Mouse (Mus musculus) forebrain, embryonic 13.5 days (tissue): ENCODE results near the gene Mfap4. TPM values are rescaled to one million over a fixed set of nuclear protein-coding genes. Genes with fewer than 3 reads are reported as not detected.

Experiments used
- ATAC-seq: fragments of 200-750 bp; cut with Nextera tagmentation; 2 replicates; pipeline ENCODE4 v1.8.0; 2017
- H3K27ac ChIP-seq: fragments of 300-500 bp; sonication (generic); 2 replicates; pipeline ENCODE4 v1.5.1; 2015; ENCODE audit warnings: inconsistent platforms, mild to moderate bottlenecking, moderate library complexity
- H3K27me3 ChIP-seq: fragments of 300-500 bp; sonication (generic); 2 replicates; pipeline ENCODE4 v1.6.1; 2015; ENCODE audit warnings: mild to moderate bottlenecking, inconsistent platforms
- H3K36me3 ChIP-seq: fragments of 300-500 bp; sonication (generic); 2 replicates; pipeline ENCODE4 v1.6.1; 2015; ENCODE audit warnings: mild to moderate bottlenecking, inconsistent platforms; ENCODE audit not compliant: poor library complexity, severe bottlenecking
- H3K4me1 ChIP-seq: fragments of 300-500 bp; sonication (generic); 2 replicates; pipeline ENCODE4 v1.6.1; 2015; ENCODE audit warnings: inconsistent platforms
- H3K4me2 ChIP-seq: fragments of 300-500 bp; sonication (generic); 2 replicates; pipeline ENCODE4 v1.6.1; 2015; ENCODE audit warnings: inconsistent platforms, mild to moderate bottlenecking, moderate library complexity
- H3K4me3 ChIP-seq: fragments of 300-500 bp; sonication (generic); 2 replicates; pipeline ENCODE4 v1.5.1; 2015; ENCODE audit warnings: mild to moderate bottlenecking, inconsistent platforms
- H3K9ac ChIP-seq: fragments of 300-500 bp; sonication (generic); 2 replicates; pipeline ENCODE4 v1.6.1; 2015; ENCODE audit warnings: mild to moderate bottlenecking, inconsistent platforms
- H3K9me3 ChIP-seq: fragments of 300-500 bp; sonication (generic); replicated peaks from 2 replicates; pipeline ENCODE4 v1.6.1; 2016; ENCODE audit warnings: inconsistent platforms
- WGBS: fragments of 180-500 bp; shearing (Covaris S2); methylation state at CpG from one replicate; pipeline ENCODE4 v1.1.7; 2015; 5-methylcytosine and 5-hydroxymethylcytosine counted together
- polyA plus RNA-seq: library from polyadenylated mRNA; unstranded; fragments of >200 nt; fragmentation: Nextera tagmentation; extraction: Ambion mirVana; gene quantifications from 2 replicates; pipeline ENCODE4 v1.2.1, GENCODE M21; 2015

Gene Mfap4
- polyA plus RNA-seq, 1 experiment from 2014 or later = 56.9 TPM

DNA sequence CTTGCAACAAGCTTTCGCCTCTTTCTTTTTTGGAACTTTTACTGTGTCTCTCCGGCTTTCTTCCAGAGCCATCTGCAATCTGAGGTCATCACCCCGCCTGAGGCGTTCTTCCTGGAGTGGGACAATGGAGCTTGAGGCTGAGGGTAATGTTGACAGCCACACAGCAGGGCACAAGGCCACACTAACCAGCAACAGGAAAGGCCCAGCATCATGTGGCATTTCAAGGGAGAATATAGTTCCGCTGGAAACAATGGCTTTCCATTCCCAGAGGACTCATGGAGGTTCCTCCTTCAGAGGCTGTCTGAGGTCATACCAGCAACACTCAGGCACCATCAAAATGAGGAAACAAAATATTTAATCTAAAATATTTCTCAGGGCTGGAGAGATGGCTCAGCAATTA lies 48.3 kb downstream of the Mfap4 start:
- H3K27me3 ChIP-seq = no peaks in the 10 kb centered on the region
- no peak for ATAC-seq
- no peak overlapping the region for H3K4me2 ChIP-seq
- H3K9me3 ChIP-seq = no peaks in the 10 kb centered on the region
- no peak overlapping the region for H3K9ac ChIP-seq
- H3K4me1 ChIP-seq = peaks cover 11% of the 10 kb centered on the region
- H3K27ac ChIP-seq = no peak overlapping the region
- 79% methylated on average over 5 of the region's 5 CpGs for WGBS
- H3K36me3 ChIP-seq = peaks cover 26% of the 10 kb centered on the region; the same call in 1 of the 2 replicates
- no peak overlapping the region for H3K4me3 ChIP-seq

DNA sequence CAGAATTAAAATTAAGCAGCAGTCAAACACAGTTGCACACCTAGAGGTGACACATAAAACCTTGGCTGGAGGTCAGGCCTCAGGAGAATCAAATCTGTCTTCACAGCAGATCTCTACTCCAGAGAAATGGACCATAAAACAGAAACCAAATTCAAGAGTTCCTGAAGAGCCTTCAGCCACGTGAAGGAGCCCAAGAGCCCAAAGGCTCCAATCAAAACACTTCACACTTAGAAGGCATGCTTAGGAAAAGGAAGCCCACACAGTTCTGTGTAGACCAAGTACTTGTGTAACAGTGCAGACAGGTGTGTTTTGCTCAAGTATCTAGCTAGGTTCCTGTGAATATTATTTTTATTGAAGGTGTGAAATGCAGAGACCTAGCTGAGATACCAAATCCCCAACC lies 50.3 kb downstream of the Mfap4 start:
- Histone ChIP-seq H3K4me2 (no peak overlapping the region), H3K27me3 (no peaks in the 10 kb centered on the region), H3K4me3 (no peak overlapping the region), H3K9me3 (no peaks in the 10 kb centered on the region), H3K27ac (no peak overlapping the region), H3K9ac (no peak overlapping the region), H3K4me1 (no peaks in the 10 kb centered on the region), H3K36me3 (peaks cover 24% of the 10 kb centered on the region; the same call in 1 of the 2 replicates)
- WGBS = 83% methylated on average over 1 of the region's 1 CpGs
- no peak for ATAC-seq

DNA sequence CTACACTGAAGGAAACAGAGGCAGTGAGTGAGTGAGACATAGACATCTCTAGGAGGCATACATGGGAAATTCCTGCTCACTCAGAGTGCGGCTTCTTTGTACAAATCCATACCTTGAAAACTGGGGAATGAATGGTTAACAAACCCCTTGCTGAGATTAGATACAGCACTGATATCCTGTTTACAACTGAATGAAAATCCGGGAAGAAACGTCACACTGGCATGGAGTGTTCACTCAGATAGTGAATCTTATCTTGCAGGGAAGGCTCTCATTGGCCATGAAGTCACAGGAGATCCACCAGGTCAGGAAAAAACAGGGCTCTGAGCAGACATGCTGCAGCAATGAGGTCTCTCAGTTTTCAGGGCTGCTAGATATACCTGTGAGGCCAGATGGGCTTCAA lies 51.7 kb downstream of the Mfap4 start:
- no peak for ATAC-seq
- H3K9me3 ChIP-seq = no peaks in the 10 kb centered on the region
- no peak overlapping the region for H3K4me3 ChIP-seq
- no peaks in the 10 kb centered on the region for H3K27me3 ChIP-seq
- WGBS = 76% methylated on average over 3 of the region's 3 CpGs
- H3K4me1 ChIP-seq = no peaks in the 10 kb centered on the region
- H3K4me2 ChIP-seq = no peak overlapping the region
- no peak overlapping the region for H3K9ac ChIP-seq
- H3K36me3 ChIP-seq = peaks cover 24% of the 10 kb centered on the region; the same call in 1 of the 2 replicates
- H3K27ac ChIP-seq = no peak overlapping the region

DNA sequence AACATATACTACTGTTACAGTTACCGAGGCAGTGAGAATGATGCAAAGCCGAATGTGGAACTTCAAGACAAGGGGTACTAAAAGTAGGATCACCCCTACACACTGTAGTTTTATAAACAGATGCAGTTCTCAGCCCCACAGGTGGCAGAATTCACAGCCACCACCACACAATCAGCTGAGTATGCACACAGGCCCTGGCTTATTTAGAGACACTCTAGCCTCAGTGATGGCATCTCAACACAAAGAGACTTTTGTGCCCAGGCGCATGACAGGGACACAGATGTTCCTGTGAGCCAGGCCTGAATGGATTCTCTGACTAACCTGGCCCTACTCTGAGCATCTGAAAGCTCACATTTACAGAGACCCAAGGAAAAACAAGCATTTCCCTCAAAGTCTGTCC lies 52.1 kb downstream of the Mfap4 start:
- no peaks in the 10 kb centered on the region for H3K27me3 ChIP-seq
- no peaks in the 10 kb centered on the region for H3K4me1 ChIP-seq
- 92% methylated on average over 3 of the region's 3 CpGs for WGBS
- H3K9me3 ChIP-seq = no peaks in the 10 kb centered on the region
- H3K4me2 ChIP-seq = no peak overlapping the region
- no peak for ATAC-seq
- H3K4me3 ChIP-seq = no peak overlapping the region
- H3K9ac ChIP-seq = no peak overlapping the region
- H3K36me3 ChIP-seq = peaks cover 20% of the 10 kb centered on the region; the same call in 1 of the 2 replicates
- H3K27ac ChIP-seq = no peak overlapping the region

Other genes with a start within 250 kb of the Mfap4 start
- gene Aldh3a2, start 218.0 kb upstream of the Mfap4 start, polyA plus RNA-seq = 20.4 and 21.0 TPM in 2 replicates
- not detected in 2 replicates for gene Slc47a2, start 142.6 kb upstream of the Mfap4 start, polyA plus RNA-seq
- 0.06 TPM in 1 of 2 replicates, not detected in the other for gene Slc47a1, start 107.1 kb upstream of the Mfap4 start, polyA plus RNA-seq
- gene Rnf112, start 31.3 kb upstream of the Mfap4 start, polyA plus RNA-seq = 10.1 and 12.2 TPM in 2 replicates
- 91.2 and 96.8 TPM in 2 replicates for gene Mapk7, start 9.0 kb downstream of the Mfap4 start, polyA plus RNA-seq
- 43.4 and 48.2 TPM in 2 replicates for gene B9d1, start 19.7 kb downstream of the Mfap4 start, polyA plus RNA-seq
- gene Epn2, start 94.3 kb downstream of the Mfap4 start, polyA plus RNA-seq = 41.8 and 45.3 TPM in 2 replicates
- gene Grap, start 167.8 kb downstream of the Mfap4 start, polyA plus RNA-seq = 6.9 and 8.2 TPM in 2 replicates
- gene Fam83g, start 198.7 kb downstream of the Mfap4 start, polyA plus RNA-seq = 0.32 and 0.33 TPM in 2 replicates
- gene Slc5a10, start 235.4 kb downstream of the Mfap4 start, polyA plus RNA-seq = not detected in 2 replicates